Mouse (Mus musculus) myocyte (in vitro differentiated cells): ENCODE results near the gene Hspb9. TPM values are rescaled to one million over a fixed set of nuclear protein-coding genes. Genes with fewer than 3 reads are reported as not detected.

Experiments
- H3K27me3 ChIP-seq: one replicate; pipeline ENCODE4 v1.6.1; 2011; ENCODE audit not compliant: control insufficient read depth, insufficient read depth, insufficient read length
- H3K36me3 ChIP-seq: one replicate; pipeline ENCODE4 v1.6.1; 2011; ENCODE audit not compliant: control insufficient read depth, insufficient read depth
- H3K4me2 ChIP-seq: one replicate; pipeline ENCODE4 v1.6.1; 2011; ENCODE audit warnings: low read depth, control low read depth
- H3K4me3 ChIP-seq: one replicate; pipeline ENCODE4 v1.5.1; 2011; ENCODE audit warnings: mild to moderate bottlenecking, control low read depth, moderate library complexity
- H3K79me2 ChIP-seq: one replicate; pipeline ENCODE4 v1.6.1; 2011; ENCODE audit not compliant: control insufficient read depth, insufficient read depth
- H3ac ChIP-seq: one replicate; pipeline ENCODE4 v1.6.1; 2011; ENCODE audit not compliant: control insufficient read depth, insufficient read length
- CEBPB ChIP-seq: IDR thresholded peaks from 2 replicates; pipeline ENCODE4 v1.6.1; 2011; ENCODE audit warnings: mild to moderate bottlenecking, moderate library complexity; ENCODE audit not compliant: poor library complexity, insufficient read depth, severe bottlenecking
- E2F4 ChIP-seq: IDR thresholded peaks from one replicate; pipeline ENCODE4 v1.6.1; 2011; ENCODE audit warnings: mild to moderate bottlenecking, control low read depth, moderate library complexity; ENCODE audit not compliant: insufficient read depth
- MAX ChIP-seq: IDR thresholded peaks from one replicate; pipeline ENCODE4 v1.6.1; 2011; ENCODE audit warnings: low read depth, mild to moderate bottlenecking, control low read depth
- MYOD1 ChIP-seq, 3 experiments: IDR thresholded peaks; one replicate each; pipeline ENCODE4 v1.6.1; 2011; ENCODE audit warnings: control low read depth in 2 of 3, low read depth in 2 of 3, mild to moderate bottlenecking in 2 of 3, moderate library complexity in 1 of 3; ENCODE audit not compliant: insufficient read length in 2 of 3, control insufficient read depth in 1 of 3
- MYOG ChIP-seq, 3 experiments: IDR thresholded peaks; one replicate each; pipeline ENCODE4 v1.6.1; 2011; ENCODE audit warnings: control low read depth in 2 of 3, low read depth in 2 of 3, mild to moderate bottlenecking in 2 of 3; ENCODE audit not compliant: insufficient read length in 2 of 3, control insufficient read depth in 1 of 3, insufficient read depth in 1 of 3
- POLR2A ChIP-seq: IDR thresholded peaks from one replicate; pipeline ENCODE4 v1.6.1; 2011; ENCODE audit warnings: low read depth, mild to moderate bottlenecking, control low read depth, moderate library complexity; ENCODE audit not compliant: insufficient read length
- POLR2AphosphoS2 ChIP-seq: IDR thresholded peaks from one replicate; pipeline ENCODE4 v1.6.1; 2011; ENCODE audit warnings: low read depth, control low read depth; ENCODE audit not compliant: insufficient read length
- REST ChIP-seq: IDR thresholded peaks from one replicate; pipeline ENCODE4 v1.6.1; 2011; ENCODE audit warnings: mild to moderate bottlenecking, control low read depth, moderate library complexity; ENCODE audit not compliant: insufficient read depth, insufficient read length
- SRF ChIP-seq: IDR thresholded peaks from one replicate; pipeline ENCODE4 v1.6.1; 2011; ENCODE audit warnings: low read depth; ENCODE audit not compliant: control insufficient read depth, insufficient read length
- TCF12 ChIP-seq: IDR thresholded peaks from one replicate; pipeline ENCODE4 v1.6.1; 2011; ENCODE audit warnings: mild to moderate bottlenecking, control low read depth; ENCODE audit not compliant: poor library complexity, insufficient read depth, severe bottlenecking
- TCF3 ChIP-seq: IDR thresholded peaks from one replicate; pipeline ENCODE4 v1.6.1; 2011; ENCODE audit warnings: low read depth, control low read depth; ENCODE audit not compliant: insufficient read length
- USF1 ChIP-seq: IDR thresholded peaks from one replicate; pipeline ENCODE4 v1.6.1; 2011; ENCODE audit warnings: low read depth, mild to moderate bottlenecking, control low read depth, moderate library complexity
- polyA plus RNA-seq: library from polyadenylated mRNA; unstranded; fragments of >200 nt; fragmentation: generic; extraction: Trizol; gene quantifications from one replicate; pipeline ENCODE4 v1.2.1, GENCODE M21; 2012; ENCODE audit warnings: missing spikeins

Hspb9 gene
- polyA plus RNA-seq, 1 experiment, result 0.23 TPM

- Histone ChIP-seq H3K27me3 (no peaks in the 10 kb centered on the region), H3K4me3 (no peak overlapping the region), H3K79me2 (peaks cover 79% of the 10 kb centered on the region), H3K4me2 (no peak overlapping the region), H3K36me3 (peaks cover 6% of the 10 kb centered on the region), H3ac (no peak overlapping the region)
- TF ChIP-seq POLR2A (no peak), MYOD1 (IDR thresholded peaks at IDR 0.05; ENCODE audit: control insufficient read depth in 1 of 3, insufficient read length in 2 of 3, low read depth in 2 of 3) (no peak), USF1 (no peak), MAX (no peak), REST (no peak), TCF12 (no peak), TCF3 (no peak), E2F4 (no peak), POLR2AphosphoS2 (no peak), MYOG (IDR thresholded peaks at IDR 0.05; ENCODE audit: control insufficient read depth in 1 of 3, insufficient read depth in 1 of 3, insufficient read length in 2 of 3, low read depth in 2 of 3) (no peak), SRF (no peak), CEBPB (no peak)
These were observed 11.4 kb downstream of the Hspb9 start for GRCm38 (mm10) chr11:100724919-100725512.

GRCm38 (mm10) chr11:100727201-100727600 lies 13.6 kb downstream of the Hspb9 start:
- H3K79me2 ChIP-seq, result peaks cover 78% of the 10 kb centered on the region
- no peak overlapping the region for H3K4me2 ChIP-seq
- H3K27me3 ChIP-seq, result no peaks in the 10 kb centered on the region
- H3ac ChIP-seq, result no peak overlapping the region
- H3K36me3 ChIP-seq, result peaks cover 6% of the 10 kb centered on the region
- TF ChIP-seq TCF12, result no peak
- no peak for TF ChIP-seq POLR2A
- no peak overlapping the region for H3K4me3 ChIP-seq

DNA sequence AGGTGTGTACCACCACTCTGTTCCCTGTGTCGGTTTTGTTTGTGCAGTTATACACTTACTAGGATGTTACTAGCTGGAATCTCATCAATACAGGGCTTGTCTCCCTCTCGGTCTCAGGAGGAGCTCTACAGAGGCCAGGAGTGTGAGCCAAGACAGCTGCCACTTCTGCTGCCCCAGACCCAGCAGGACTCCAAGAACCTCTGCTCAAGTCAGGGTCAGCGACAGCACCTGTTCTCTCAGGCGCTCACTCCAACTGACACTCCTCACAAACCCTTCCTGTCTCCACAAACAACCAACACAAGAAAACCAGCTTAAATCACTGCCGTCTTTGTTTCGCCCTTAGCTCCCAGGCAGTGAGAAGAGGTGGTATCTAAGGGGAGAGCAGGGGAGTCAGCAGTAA lies 15.0 kb downstream of the Hspb9 start:
- Histone ChIP-seq H3ac (no peak overlapping the region), H3K79me2 (peaks cover 78% of the 10 kb centered on the region)

DNA sequence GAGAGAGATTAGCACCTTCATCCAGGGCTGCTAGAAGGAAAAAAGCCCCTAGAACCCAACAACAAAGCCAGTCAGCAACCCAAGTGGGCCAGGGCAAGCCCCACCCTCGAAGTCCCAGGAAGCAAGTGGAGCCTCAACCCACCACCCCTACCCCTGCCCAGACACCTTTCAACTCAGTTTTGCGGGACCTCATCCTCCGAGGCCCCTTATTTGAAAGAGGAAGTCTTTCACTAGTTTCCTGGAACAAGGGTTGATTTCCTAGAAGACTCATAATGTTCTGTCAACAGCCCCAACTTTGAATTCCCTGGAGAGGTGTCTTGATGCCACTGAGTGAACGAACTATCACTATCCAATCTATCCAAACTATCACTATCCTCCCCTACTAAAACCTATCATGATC lies 16.3 kb downstream of the Hspb9 start:
- H3ac ChIP-seq, result no peak overlapping the region
- peaks cover 14% of the 10 kb centered on the region for H3K36me3 ChIP-seq
- TF ChIP-seq TCF3 (no peak), E2F4 (no peak), USF1 (no peak), POLR2AphosphoS2 (no peak), SRF (no peak), MAX (no peak), CEBPB (no peak)
- no peak overlapping the region for H3K4me3 ChIP-seq
- H3K4me2 ChIP-seq, result no peak overlapping the region
- H3K27me3 ChIP-seq, result no peaks in the 10 kb centered on the region
- peaks cover 85% of the 10 kb centered on the region for H3K79me2 ChIP-seq

More for the DNA sequence above, 15.0 kb downstream of the Hspb9 start:
- TF ChIP-seq TCF3, result peak; percentile 17
- TF ChIP-seq POLR2AphosphoS2, result no peak
- no peak for TF ChIP-seq E2F4
- no peak for TF ChIP-seq MAX
- no peak for TF ChIP-seq REST
- TF ChIP-seq POLR2A, result no peak
- peak; percentile 40 for TF ChIP-seq TCF12
- TF ChIP-seq MYOG (IDR thresholded peaks at IDR 0.05; ENCODE audit: control insufficient read depth in 1 of 3, insufficient read depth in 1 of 3, insufficient read length in 2 of 3, low read depth in 2 of 3), result peak in 2 of 3 experiments; percentile 53 to 89
- peak in 2 of 3 experiments; percentile 71 to 84 for TF ChIP-seq MYOD1 (IDR thresholded peaks at IDR 0.05; ENCODE audit: control insufficient read depth in 1 of 3, insufficient read length in 2 of 3, low read depth in 2 of 3)
- no peak for TF ChIP-seq CEBPB
- no peak overlapping the region for H3K4me2 ChIP-seq
- H3K4me3 ChIP-seq, result no peak overlapping the region
- H3K36me3 ChIP-seq, result peaks cover 14% of the 10 kb centered on the region
- H3K27me3 ChIP-seq, result no peaks in the 10 kb centered on the region

DNA sequence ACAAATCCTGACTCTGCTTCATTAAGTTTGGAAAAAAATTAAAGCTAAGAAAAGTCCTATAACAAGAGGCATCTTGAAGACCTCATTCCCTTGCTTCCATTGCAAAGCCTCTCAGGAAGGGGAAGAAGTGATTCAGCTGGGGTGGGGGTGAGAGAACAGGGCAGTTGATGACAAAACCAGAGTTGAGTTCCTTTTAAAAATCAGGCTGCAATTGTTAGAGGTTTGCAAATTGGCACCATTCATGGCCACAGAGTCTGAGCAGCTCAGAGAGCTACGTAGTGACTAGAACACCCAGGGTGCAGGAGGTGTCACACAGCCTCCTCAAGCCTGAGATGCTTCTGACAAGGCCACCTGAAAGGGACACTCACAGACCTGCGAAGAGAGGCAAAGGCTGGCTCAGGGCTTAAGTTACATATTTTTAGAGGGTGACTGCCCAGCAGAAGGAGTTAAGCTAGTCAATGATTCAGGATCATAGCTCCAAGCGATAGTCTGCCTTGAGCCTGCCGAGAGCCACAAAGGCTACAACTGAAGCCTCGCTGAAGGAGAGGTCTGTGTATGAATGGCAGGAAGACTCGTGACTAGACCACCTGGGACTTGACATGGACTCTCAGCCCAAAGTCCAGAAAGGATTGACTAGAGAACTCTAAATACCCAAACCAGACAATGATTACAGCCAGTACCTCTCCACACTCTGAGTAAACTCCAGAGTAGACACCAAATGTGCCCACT lies 17.0 kb downstream of the Hspb9 start:
- Histone ChIP-seq H3K4me3 (no peak overlapping the region), H3K4me2 (no peak overlapping the region), H3ac (no peak overlapping the region), H3K36me3 (peaks cover 14% of the 10 kb centered on the region), H3K79me2 (peaks cover 88% of the 10 kb centered on the region), H3K27me3 (no peaks in the 10 kb centered on the region)
- no peak for TF ChIP-seq USF1
- no peak for TF ChIP-seq TCF3
- no peak for TF ChIP-seq POLR2AphosphoS2
- no peak for TF ChIP-seq POLR2A
- no peak for TF ChIP-seq MYOG (IDR thresholded peaks at IDR 0.05; ENCODE audit: control insufficient read depth in 1 of 3, insufficient read depth in 1 of 3, insufficient read length in 2 of 3, low read depth in 2 of 3)
- no peak for TF ChIP-seq E2F4
- TF ChIP-seq SRF, result no peak
- no peak for TF ChIP-seq MYOD1 (IDR thresholded peaks at IDR 0.05; ENCODE audit: control insufficient read depth in 1 of 3, insufficient read length in 2 of 3, low read depth in 2 of 3)
- no peak for TF ChIP-seq CEBPB
- no peak for TF ChIP-seq MAX
- TF ChIP-seq REST, result no peak
